Comparison of ENCODE assay signal across 2 mouse cellular contexts in the genomic region with DNA sequence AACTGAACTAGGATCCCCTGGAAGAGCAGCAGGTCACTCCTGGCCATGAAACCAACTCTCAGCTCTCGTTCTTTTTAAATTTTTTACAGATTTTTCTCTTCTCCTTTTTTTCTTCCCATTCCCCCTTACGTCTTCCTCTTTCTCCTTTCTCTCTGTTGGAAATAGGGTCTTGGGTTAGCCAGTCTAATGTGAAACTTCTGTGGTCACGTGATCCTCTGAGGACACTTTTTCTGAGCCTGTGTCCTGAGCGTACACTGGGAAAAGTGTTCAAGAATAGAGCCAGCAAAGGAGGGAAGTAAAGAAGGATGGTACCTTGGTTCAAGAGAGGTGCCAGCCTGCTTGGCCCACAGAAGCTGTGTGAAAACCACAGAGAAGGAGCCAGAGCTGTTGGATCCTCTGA.
TF ChIP-seq lines count a peak whose summit lies in the region.

No protein-coding gene starts in this region.

TF ChIP-seq in CH12.LX, 34 proteins besides CTCF, POLR2A, EP300 and RAD21 (continued from another document):
- no peak for TF ChIP-seq MEF2A (IDR thresholded peaks at IDR 0.05; ENCODE audit: borderline replicate concordance, low read depth, low read length)
- peak; percentile 28; the same call in 1 of the 2 replicates for TF ChIP-seq BHLHE40 (IDR thresholded peaks at IDR 0.05; ENCODE audit: low read depth, low read length)
- TF ChIP-seq ELF1 (IDR thresholded peaks at IDR 0.05; ENCODE audit: low read depth, low read length) = no peak

TF ChIP-seq in myocyte, 11 proteins besides CTCF, POLR2A, EP300 and RAD21 (continued from another document):
- peak; percentile 23 for TF ChIP-seq USF1 (IDR thresholded peaks at IDR 0.05; ENCODE audit: low read depth)
